Mouse (Mus musculus) kidney, adult 18-20 months (tissue): Measurements from ENCODE around the gene Dact2.
A peak's percentile ranks its signal among the peaks of the same experiment; 100 is the strongest.

Experiments
- DNase-seq: peaks from one replicate; pipeline ENCODE4 v3.0.0; 2021

Dact2 gene

DNA sequence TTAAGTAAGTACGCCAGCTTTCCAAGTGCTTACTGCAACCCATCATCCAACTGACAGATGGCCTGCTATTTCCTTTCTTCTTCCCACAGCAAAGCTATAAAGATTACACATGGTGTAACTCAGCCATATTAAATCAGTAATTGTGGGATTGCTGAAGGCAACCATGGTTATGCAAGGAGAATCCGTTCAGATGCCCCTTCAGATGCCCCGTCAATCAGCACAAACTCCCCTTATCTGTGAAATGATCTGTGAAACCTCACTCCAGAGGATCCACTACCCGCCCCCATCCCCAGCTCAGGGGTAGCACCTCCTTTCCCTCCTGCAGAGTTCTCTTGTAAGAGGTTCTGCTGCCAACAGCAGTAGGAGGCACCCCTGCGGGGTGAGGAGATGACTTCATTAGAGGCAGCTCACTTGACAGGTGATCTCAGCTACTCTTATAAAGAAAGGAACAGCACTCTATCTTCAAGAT is 3.0 kb upstream of the Dact2 start:
- DNase-seq, result no peak

DNA sequence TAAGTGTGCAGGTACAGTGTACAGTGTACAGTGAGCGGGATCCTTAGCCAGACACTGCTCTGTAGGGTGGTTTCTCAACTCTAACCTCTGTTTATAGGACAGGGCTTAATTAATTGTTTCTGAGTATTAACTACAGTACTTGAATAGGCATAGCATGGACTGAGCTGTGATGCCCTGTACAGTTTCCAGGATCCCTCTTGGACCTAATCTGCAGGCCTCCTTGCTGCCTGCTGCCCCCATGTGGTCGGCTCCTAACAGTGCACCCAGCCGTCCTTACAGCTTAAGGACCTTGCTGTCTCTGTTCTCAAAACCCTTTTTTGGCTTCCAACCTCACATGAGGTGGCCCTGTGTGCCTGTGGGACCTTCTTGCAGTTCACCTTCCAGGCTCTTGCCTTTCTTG is 2.0 kb upstream of the Dact2 start:
- DNase-seq, result peak; percentile 73

DNA sequence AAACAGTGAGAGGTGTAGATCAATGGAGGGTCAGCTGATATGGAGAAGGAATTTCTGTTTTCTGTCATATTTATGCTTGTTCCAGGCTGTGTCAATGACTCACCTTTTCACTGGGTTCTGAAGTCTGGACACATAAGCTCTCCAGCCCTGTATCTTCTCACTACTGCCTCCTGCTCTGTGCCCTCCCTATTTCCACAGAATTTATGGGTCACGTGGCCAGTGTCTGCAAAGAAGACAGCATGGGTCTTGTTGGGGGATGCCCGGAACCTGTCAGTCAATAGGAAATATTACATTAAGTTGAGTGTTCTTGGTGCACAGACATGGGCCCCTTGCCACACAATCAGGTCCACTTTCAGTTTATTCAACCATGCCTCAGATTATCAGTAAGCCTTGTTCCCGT is 1.1 kb upstream of the Dact2 start:
- no peak for DNase-seq

DNA sequence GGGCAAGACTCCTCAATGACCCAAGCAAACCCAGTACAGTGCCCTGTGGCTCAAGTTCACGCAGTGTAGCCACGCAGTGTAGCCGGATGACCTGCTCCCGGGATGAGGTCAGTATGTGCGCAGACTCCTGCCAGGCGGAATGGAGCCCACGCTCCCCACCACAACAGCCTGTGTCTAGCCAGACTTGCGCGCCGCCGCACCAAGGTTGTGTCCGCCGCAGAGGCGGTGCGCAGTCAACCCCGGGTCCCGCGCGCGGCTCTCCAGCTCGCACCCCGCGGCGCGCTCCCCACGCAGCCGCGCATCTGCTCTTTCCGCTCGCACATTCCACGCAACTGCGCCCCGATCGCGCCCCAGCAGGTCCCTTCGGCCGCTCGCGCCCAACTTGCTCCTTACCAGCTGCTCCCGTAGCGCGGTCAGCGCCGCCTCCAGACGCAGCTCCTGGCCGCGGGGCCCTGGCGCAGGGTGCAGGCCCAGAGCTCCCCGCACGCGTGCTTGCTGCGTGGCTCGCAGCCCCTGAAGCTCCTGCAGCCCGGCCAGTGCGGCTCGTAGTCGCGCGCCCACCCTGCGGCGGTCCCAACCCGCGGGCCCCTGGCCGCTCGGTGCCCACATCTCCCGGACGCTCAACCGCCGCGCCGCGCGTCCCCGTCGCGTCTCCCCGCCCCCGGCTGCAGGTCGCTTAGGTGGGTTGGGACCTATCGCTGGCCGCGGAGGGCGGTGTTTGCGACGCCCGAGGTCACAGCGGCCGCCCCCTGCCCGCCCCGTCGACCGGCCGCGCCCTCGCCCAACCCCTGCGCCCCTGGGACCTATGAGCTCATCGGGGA is 773 bp downstream of the Dact2 start:
- DNase-seq, result peak; percentile 79

DNA sequence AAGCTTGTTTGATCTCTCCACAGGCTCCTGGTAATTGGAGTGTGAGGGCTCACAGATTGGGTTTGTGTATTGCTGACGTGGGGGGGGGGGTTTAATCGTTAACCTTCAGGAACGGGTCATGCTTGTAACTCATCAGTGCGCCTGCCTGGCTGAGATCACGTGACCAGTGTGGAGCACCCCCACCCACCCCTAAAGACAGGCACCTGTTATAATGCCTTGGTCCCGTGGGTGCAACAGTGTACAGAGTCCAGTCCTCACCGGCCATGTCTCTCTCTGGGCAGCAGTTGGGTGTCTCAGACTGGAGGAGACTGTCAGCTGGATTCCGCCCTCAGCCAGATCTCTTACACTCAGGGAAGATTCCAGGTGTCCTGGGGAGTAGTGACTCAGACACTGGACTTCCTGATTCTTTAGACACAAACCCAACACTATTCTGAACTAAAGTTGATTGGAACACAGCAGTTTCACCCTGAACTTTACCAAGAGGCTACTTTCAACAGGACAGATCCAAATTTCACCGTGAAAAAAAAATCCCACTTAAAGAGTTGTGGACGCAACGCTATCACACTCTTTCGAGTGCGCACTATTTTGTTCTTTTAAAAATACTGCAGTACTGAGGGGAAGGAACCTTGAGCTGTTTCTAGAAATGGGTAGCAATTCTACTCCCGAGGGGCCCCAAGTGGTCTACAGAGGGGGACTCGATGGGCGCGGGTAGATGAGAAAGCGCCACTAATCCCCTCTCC is 1.6 kb downstream of the Dact2 start:
- peak; percentile 86 for DNase-seq

DNA sequence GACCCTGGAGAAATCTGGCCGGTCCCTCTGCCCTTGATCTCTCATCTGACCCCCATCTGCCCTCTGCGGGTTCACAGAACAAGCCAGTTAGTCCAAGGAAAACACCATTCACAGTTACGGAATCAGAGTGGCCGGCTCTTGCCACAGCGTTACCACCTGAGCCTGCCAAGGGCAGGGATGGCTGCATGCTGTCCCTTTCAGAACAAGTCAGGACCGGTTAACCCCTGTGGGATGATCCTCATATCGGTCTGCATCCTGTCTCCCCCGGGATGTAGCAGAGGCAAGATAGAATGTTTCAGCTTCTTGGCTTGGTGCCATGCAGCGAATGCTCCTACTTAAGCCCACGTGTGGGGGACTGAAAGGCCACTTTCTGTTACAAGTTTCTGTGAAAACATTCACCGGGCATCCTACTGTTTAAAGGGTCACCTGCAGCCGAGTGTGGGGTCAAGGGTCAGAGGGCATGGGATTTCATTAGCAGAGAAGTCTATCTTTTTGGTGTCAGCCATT is 2.8 kb downstream of the Dact2 start:
- DNase-seq, result peak; percentile 58

DNA sequence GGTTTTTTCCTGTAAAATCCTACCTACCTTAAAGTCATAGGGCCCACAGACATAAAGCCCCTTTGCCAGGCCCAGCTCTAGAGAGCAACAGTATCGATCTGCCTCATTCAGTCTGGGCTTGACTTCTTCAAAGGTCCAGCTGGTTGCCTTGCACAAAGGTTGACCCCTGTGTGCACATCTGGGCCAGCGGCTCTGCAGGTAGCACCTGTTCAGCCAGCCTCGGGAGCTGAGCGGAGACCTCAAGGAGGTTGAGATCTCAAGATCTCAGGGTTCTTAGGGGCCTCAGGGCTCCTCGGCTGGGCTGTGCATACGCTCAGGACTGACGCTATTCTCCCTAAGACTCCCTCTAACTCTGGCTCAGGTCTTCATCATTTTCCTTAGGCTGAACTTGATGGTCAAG is 3.9 kb downstream of the Dact2 start:
- DNase-seq, result no peak

DNA sequence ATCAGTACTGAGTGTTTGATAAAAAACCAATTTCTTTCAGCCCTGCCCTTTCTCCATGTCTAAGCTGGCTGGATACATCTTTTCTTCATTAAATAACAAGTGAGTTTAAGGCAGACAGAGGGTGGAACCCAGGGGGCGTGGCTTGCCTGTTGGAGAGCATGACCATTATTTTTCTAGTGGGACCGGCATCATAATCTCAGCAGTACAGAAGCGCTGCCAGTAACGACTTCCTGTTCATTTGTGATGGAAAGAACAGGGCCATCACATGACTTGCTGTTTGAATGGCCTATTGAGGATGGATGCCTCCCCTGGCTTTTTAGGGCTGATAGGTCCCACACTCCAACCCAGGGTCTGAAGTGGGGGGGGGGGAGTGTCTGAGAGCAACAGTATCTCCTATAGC is 4.5 kb downstream of the Dact2 start:
- no peak for DNase-seq

DNA sequence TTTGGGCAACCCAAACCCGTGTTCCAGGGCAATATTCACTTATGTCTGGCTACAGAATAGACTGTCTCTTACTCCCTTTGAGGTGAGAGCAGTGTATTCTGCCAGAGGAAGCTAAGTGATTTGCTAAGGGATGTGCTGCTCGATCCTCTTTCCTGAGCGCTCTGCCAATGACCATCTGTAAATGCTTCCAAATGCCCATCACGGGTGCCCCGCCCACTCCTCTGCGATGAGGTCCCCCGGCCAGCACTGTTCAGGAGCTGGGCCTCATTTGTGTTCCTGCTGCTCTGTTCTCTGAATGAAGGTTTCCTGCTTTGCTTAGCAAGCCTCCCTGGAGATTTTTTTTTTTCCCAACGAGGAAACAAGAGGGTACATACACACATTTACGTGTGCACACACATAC is 11.2 kb downstream of the Dact2 start:
- no peak for DNase-seq

DNA sequence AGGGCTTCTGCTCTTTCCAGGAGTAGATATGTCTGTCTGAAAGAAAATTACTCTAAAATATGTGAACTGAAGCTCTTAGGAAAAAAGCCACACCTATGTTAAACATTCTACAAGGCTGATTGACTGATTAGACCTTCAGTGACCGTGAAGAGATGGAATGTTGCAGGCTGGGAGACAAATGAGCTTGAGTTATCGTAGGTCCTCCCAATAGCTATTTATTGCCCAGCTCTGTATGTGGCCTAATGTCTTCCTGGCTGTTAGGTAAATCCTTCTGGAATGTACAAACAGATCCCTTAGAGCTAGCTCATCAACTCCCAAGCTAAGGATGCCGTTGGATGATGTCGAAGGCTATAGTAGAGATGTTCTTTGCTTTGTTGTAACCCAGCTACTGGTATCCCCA is 11.7 kb downstream of the Dact2 start:
- no peak for DNase-seq

DNA sequence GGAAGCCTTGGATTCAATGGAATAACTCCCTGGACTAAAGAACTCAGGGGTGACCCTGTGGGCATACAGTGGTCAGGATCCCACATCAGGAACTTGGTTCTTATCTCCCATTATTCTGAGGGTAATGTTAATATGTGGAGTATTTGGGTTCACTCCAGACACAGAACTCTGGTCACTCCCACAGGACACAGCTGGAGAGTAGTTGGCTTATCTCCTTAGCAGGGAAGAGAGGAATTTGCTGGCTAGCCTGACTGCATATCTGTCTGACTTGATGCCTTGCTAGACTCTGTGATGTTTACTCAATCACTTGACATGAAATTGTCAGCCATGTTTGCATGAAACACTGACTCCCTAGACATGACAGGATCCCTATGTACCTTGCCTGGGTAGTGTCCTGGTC is 15.6 kb downstream of the Dact2 start:
- no peak for DNase-seq

DNA sequence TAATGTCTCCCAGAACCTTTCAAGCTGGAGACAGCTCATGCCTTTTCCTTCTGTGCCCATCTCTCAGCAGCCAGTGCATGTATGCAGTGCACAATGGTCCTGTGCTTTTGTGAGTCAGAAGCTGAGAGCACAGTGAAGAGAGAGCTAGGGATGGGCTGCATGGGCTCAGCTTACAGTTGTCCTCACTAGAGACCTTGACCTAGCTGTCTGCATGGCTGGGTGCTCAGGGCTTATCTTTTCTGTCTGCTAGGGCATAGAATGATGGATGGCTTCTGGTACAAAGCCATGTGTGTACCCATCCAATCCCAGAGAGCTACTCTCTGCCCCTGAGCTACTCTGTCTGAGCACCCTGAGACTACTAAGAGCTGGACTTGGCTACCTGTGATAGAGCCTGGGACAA is 17.0 kb downstream of the Dact2 start:
- DNase-seq, result no peak

DNA sequence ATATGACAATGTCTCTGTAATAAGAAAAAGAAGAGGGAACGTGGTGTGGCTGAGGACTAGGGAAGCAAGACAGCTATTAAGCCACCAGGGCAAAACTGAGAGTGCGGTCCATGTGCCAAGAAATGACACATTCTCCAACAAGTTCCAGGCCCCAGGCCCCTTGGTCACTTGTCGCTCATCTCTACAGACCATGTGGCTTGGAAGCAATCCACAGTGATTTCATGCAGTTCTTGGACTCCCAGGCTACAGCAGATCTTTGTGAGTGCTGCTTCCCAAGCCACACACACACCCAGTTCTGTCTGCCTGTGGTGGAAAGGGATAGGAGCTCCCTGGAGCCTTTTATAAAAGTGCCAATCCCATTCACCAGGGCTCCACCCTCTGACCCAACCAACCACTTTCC is 17.9 kb downstream of the Dact2 start:
- no peak for DNase-seq

DNA sequence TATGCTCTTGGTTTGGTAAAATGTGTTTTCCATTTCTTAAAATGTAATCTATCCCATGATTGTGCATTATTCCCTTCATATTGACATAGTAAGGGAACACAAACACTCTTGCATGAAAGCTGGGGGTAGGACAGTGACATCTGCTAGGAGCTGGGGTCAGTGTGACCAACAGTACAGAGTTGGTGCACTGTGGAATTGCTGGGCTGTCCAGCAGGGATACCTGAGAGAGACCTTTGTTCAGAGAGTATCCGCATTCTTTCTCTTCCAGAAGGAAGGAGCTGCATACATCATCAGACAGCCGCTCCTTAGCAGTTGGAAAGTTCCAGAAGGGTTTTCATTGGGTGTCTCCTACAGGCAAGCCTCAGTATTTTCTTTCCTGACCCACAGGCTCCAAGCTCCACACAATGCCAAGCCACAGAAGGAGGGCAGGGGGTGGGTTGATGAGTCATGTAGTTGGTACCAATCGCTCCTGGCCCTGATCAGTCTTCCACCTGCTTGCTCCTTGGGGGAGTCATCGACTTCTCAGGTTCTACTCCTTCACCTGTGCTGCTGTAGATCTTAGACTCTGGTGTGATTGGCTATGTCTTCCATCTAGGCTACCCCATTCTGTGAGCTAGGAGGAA is 19.8 kb downstream of the Dact2 start:
- DNase-seq, result no peak

DNA sequence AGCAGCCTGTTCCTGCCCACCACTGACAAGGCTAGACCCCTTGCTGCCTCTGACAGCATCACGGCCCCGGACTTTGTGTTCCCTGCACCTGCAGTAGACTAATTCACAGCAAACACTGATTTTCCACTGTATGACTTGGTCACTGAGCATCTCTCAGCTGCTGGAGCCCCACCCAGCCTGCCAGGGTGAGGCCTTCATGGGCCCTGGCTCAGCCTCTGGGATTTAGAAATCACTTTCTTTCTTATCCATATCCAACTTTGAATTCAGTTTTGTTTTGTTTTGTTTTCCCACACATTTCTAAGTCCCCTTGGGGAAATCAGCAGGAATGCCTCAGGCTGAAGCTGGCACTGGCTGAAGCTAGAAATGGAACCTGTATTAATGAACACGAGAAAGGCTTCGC is 20.4 kb downstream of the Dact2 start:
- no peak for DNase-seq

DNA sequence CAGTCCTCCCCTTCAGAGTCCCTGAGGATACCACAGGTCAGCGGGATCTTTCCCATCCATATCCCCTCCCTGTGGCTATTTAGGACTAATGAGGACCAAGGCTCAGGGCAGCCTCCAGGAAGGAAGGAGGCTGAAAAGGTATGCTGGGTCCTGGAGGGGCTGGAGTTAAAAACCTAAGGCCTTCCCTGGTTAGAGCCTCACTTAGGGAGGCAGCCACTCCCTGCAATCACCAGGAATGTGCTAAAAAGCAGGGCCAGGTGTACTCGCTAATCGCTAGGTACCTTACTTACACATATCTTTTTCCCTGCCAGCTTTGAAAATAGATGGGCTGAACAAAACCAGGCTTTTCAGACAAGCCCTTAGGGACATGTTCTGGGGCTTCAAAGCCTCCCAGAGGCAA is 21.2 kb downstream of the Dact2 start:
- DNase-seq, result no peak

DNA sequence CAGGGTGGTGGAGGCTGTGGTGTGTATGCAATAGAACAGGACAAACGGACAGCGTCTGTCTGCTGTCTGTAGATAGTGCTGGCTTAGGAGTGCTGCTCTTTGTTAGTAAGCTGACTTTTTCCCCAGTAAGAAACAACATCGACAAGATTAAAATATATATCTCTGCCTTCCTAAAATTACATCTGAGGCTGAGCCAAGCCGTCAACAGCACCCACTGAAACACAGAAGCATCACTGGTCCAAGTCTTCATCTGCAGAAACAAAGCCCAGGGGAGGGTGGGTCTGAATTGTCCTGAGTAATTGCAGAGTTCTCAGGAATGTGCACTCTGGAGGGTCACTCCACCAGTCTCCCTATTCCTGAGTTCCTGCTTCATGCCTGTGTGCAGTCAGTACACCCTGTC is 25.2 kb downstream of the Dact2 start:
- no peak for DNase-seq

DNA sequence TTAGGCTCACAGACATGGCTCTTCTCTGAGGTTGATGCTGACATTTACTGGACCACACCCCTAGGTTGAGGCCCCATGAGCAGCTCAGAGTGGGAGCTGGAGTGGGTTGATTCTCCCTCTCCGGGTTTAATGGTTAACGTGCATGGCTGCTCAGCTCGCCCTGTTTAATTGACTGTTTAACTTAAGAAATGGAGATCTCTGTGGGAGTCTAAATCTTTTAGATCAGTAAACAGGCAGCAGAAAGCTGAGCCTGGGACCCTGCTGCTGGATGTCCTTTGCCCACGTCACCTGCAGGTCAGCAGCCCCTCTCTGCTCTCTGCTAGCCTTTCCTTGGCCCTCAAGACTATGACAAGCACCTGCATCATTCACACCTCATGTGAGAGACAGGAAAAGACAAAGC is 25.6 kb downstream of the Dact2 start:
- DNase-seq, result peak; percentile 67

DNA sequence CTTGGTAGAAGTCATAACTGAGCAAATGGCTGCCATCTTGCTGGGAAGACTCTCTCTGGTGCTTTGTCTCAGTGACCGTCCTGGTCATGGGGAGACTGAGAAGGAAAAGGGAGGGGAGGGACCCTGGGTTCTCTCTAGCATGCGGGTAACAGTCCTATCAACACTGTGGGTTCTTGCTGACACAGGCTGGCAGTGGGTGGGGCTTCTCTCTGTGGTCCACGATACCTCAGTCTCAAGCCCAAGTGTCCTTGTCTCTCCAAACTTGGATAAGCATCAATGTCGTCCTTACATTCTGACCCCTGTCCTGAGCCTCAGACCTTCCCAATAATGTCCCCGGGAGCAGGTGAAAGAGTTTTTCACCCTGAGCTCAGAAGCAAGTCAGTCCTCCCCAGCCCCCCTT is 26.1 kb downstream of the Dact2 start:
- DNase-seq, result no peak

DNA sequence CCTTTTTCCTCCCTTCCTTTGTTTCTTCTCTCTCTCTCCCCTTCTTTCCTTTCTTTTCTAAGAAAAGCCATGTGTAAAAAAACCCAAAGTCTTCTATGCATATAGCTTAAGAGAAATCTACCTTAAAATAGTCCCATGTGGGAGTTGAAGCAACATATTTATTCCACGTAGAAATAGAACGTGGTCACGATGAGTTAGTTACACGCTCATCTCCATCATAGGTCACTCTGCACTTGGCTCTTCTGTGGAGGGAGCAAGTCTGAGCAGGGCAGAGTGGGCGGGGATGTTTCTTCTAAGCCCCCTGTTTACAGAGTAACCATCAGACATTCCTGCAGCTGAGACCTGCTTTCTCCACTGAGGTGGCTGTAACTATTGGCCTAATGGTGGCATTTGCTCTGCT is 27.1 kb downstream of the Dact2 start:
- no peak for DNase-seq

DNA sequence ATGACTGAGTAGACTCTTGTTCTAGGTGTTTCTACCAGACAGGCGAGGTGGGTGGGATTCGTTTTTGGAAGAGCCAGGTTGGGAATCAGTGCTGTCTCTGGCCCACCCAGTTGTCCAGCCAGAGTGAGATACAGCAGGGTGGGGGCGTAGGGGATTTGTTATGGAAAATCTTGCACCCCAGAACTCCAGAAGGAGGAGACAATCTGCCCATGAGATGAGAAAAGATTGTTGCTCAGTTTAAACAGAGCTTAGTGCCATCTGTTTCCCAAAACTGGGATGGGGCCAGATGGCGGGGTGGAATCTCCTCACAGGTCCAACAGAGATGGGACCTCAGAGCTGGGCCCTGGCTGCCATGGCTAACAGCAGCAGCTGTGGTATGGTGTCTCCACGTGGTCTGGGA is 28.4 kb downstream of the Dact2 start:
- no peak for DNase-seq

DNA sequence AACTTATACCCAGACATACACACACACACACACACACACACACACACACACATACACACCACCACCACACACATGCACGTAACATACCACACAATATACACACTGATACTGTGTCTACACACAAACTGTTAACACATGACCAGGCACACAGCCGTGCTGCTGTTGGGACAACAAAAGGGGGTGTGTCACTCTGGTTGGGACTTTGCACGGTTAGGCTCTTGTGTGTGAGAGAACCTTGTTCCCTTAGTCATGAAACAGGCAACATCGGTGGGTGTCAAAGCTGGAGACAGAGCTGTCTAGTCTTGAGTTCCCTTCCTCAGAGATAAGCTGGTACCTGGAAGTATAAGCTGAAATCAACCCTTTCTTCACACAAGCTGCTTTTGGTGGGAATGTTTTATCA is 29.1 kb downstream of the Dact2 start:
- no peak for DNase-seq

DNA sequence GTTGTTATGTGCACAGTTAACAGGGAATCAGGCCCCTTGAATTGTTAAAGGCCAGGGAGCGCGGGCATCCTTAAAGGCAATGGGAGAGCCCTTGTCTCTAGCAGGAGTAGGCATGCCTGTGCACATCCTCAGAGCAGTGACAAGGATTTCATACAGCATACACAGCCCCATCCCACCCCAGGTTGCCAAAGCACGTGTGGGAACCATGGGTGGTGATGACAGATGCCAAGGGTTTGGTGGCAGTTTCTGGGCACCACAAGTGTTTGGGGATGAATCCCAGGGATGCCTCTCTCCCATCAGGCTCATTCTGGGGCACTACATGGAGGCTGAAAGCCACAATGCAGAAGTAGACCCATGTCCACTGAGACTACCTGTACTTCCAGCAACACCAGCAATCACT is 29.7 kb downstream of the Dact2 start:
- no peak for DNase-seq

DNA sequence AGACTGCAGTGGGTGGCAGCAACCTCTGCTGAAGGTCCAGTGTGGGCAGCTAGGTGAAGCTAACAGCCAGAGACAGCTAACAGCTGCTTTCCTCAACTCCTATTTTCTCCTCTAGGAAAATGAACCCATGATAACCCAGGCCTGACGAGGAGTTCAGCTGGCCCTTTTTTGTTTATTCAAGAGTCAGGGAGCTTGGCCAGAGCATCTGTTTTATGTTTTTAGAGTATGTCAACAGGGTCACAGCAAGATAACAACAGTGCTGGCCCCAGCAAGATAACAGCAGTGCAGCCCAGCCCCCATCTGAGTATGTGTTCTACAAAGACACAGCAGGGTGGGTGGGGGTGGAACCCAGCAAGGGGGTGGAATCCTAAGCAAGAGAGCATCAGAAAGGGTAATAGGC is 30.6 kb downstream of the Dact2 start:
- no peak for DNase-seq
